Mouse (Mus musculus) lung, embryonic 15.5 days (tissue): ENCODE data around the gene Ace3. TPM values are rescaled to one million over a fixed set of nuclear protein-coding genes. Genes with fewer than 3 reads are reported as not detected.

Source experiments
- ATAC-seq: fragments of 200-750 bp; cut with Nextera tagmentation; 2 replicates; pipeline ENCODE4 v1.8.0; 2017; ENCODE audit warnings: moderate number of reproducible peaks, borderline replicate concordance; ENCODE audit not compliant: low FRiP score, low TSS enrichment; ENCODE audit errors: extremely low read depth
- H3K27ac ChIP-seq: fragments of 300-500 bp; sonication (generic); 2 replicates; pipeline ENCODE4 v1.5.1; 2015; ENCODE audit warnings: moderate library complexity, mild to moderate bottlenecking, inconsistent platforms
- H3K27me3 ChIP-seq: fragments of 300-500 bp; sonication (generic); 2 replicates; pipeline ENCODE4 v1.6.1; 2015; ENCODE audit warnings: inconsistent platforms
- H3K36me3 ChIP-seq: fragments of 300-500 bp; sonication (generic); 2 replicates; pipeline ENCODE4 v1.6.1; 2015; ENCODE audit warnings: inconsistent platforms
- H3K4me1 ChIP-seq: fragments of 300-500 bp; sonication (generic); 2 replicates; pipeline ENCODE4 v1.6.1; 2015; ENCODE audit warnings: inconsistent platforms
- H3K4me2 ChIP-seq: fragments of 300-500 bp; sonication (generic); 2 replicates; pipeline ENCODE4 v1.6.1; 2015; ENCODE audit warnings: inconsistent platforms, mild to moderate bottlenecking, moderate library complexity
- H3K4me3 ChIP-seq: fragments of 300-500 bp; sonication (generic); 2 replicates; pipeline ENCODE4 v1.5.1; 2015; ENCODE audit warnings: mild to moderate bottlenecking, inconsistent platforms
- H3K9ac ChIP-seq: fragments of 300-500 bp; sonication (generic); 2 replicates; pipeline ENCODE4 v1.6.1; 2015; ENCODE audit warnings: inconsistent platforms
- H3K9me3 ChIP-seq: fragments of 300-500 bp; sonication (generic); 2 replicates; pipeline ENCODE4 v1.6.1; 2016; ENCODE audit warnings: inconsistent platforms
- WGBS: fragments of 180-500 bp; shearing (Covaris S2); methylation state at CpG from one replicate; pipeline ENCODE4 v1.1.7; 2015; 5-methylcytosine and 5-hydroxymethylcytosine counted together
- polyA plus RNA-seq: library from polyadenylated mRNA; unstranded; fragments of >200 nt; fragmentation: Nextera tagmentation; extraction: Ambion mirVana; gene quantifications from 2 replicates; pipeline ENCODE4 v1.2.1, GENCODE M21; 2015

Ace3 gene
- polyA plus RNA-seq, 1 experiment from 2014 or later: 0.36 TPM

GRCm38 (mm10) chr11:105958566-105958965 lies 35.9 kb upstream of the Ace3 start:
- Histone ChIP-seq H3K9ac (no peak overlapping the region), H3K4me1 (peaks cover 16% of the 10 kb centered on the region), H3K9me3 (no peaks in the 10 kb centered on the region), H3K4me2 (no peak overlapping the region), H3K27ac (0 out of 2 replicates have a peak overlapping the region, but pooled peaks have one; percentile 23), H3K4me3 (no peak overlapping the region), H3K36me3 (no peaks in the 10 kb centered on the region), H3K27me3 (no peaks in the 10 kb centered on the region)
- no peak for ATAC-seq
- WGBS: 28% methylated on average over 1 of the region's 1 CpGs

DNA sequence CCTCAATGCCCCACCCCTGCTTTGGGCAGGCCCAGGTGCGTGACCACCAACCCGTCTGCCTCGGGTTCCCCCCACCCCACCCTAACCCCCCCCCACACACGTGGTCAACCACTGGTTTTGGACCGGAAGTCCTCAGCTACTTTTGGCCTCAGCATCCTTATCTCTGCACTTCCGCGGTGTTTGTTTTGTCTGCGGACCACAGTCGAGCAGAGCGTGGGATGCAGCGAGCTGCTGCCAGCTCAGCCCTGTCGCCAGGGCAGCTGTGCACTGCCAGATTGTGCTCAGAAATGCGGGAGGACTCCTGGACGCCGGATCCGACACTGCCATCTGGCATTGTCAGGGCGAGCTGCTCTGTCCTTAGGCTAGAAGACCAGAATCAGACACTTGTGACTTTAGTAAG lies 35.1 kb upstream of the Ace3 start:
- H3K27ac ChIP-seq: no peak overlapping the region
- H3K9me3 ChIP-seq: no peaks in the 10 kb centered on the region
- 5% methylated on average over 17 of the region's 17 CpGs for WGBS
- H3K4me2 ChIP-seq: peak overlapping the region; percentile 26
- peaks cover 16% of the 10 kb centered on the region for H3K4me1 ChIP-seq
- H3K4me3 ChIP-seq: no peak overlapping the region
- no peak overlapping the region for H3K9ac ChIP-seq
- H3K27me3 ChIP-seq: no peaks in the 10 kb centered on the region
- no peak for ATAC-seq
- no peaks in the 10 kb centered on the region for H3K36me3 ChIP-seq

DNA sequence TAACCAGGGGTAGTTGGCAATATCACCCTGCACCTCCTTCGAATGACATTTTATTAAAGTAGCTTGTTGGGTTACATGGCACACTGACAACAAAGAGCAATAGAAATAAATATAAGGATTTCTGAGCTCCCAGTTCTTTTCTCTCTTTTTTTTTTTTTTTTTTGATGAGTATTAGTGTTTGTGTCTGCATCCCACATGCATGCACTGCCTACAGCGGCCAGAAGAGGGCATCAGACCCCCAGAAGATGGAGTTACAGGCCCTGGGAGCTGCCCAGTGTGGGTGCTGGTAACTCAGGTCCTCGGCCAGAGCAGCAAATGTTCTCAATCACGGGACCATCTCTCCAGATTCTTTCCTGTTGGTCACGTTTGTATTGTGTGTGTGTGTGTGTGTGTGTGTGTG lies 29.8 kb upstream of the Ace3 start:
- no peak overlapping the region for H3K4me3 ChIP-seq
- H3K9ac ChIP-seq: no peak overlapping the region
- no peak overlapping the region for H3K27ac ChIP-seq
- no peak for ATAC-seq
- H3K4me1 ChIP-seq: peaks cover 17% of the 10 kb centered on the region
- no peaks in the 10 kb centered on the region for H3K9me3 ChIP-seq
- H3K4me2 ChIP-seq: no peak overlapping the region
- H3K36me3 ChIP-seq: no peaks in the 10 kb centered on the region
- H3K27me3 ChIP-seq: peaks cover 32% of the 10 kb centered on the region
- 65% methylated on average over 5 of the region's 5 CpGs for whole genome bisulfite sequencing

- Histone ChIP-seq H3K4me1 (peaks cover 14% of the 10 kb centered on the region), H3K4me3 (no peak overlapping the region), H3K9me3 (no peaks in the 10 kb centered on the region), H3K9ac (no peak overlapping the region), H3K27ac (no peak overlapping the region), H3K36me3 (no peaks in the 10 kb centered on the region), H3K27me3 (peaks cover 32% of the 10 kb centered on the region), H3K4me2 (no peak overlapping the region)
- 61% methylated on average over 4 of the region's 4 CpGs for WGBS
- ATAC-seq: no peak
Measured at GRCm38 (mm10) chr11:105966288-105966687, 28.2 kb upstream of the Ace3 start.

- peaks cover 14% of the 10 kb centered on the region for H3K4me1 ChIP-seq
- peak within 1 kb of the TSS; percentile 95 for H3K4me2 ChIP-seq
- peak within 1 kb of the TSS; percentile 49 for H3K9ac ChIP-seq
- peak; percentile 62 for ATAC-seq
- H3K9me3 ChIP-seq: no peaks in the 10 kb centered on the region
- no peaks in the 10 kb centered on the region for H3K36me3 ChIP-seq
- H3K27ac ChIP-seq: no peak within 1 kb of the TSS
- WGBS: under 1% methylated on average over 76 of the region's 76 CpGs
- H3K4me3 ChIP-seq: peak within 1 kb of the TSS; percentile 56
- peaks cover 32% of the 10 kb centered on the region for H3K27me3 ChIP-seq
Measured at GRCm38 (mm10) chr11:105967741-105968574, 26.5 kb upstream of the Ace3 start, which contains the start of gene Ace. Gene Ace, plus strand, starts transcription at chr11:105967945.

DNA sequence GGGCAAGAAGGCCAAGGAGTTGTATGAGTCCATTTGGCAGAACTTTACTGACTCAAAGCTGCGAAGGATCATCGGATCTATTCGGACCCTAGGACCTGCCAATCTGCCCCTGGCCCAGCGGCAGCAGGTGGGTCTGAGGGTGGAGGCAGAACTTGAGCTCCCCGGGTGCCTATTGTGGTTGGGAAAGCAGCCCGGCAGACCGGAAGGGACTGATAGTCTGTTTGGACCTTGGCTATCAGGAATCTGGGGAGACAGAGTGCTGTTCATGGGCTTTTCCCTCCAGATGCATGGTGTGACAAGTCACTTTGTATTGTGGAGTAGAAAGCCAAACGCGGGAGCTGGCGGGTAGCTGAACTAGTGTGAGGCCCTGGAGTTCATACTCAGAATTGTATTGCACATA lies 25.5 kb upstream of the Ace3 start:
- Histone ChIP-seq H3K9ac (no peak overlapping the region), H3K27ac (no peak overlapping the region), H3K4me3 (peak overlapping the region; percentile 56; the same call in 1 of the 2 replicates), H3K27me3 (peaks cover 32% of the 10 kb centered on the region), H3K4me1 (peaks cover 14% of the 10 kb centered on the region), H3K4me2 (peak overlapping the region; percentile 95), H3K36me3 (no peaks in the 10 kb centered on the region), H3K9me3 (no peaks in the 10 kb centered on the region)
- 49% methylated on average over 10 of the region's 10 CpGs for WGBS
- no peak for ATAC-seq

DNA sequence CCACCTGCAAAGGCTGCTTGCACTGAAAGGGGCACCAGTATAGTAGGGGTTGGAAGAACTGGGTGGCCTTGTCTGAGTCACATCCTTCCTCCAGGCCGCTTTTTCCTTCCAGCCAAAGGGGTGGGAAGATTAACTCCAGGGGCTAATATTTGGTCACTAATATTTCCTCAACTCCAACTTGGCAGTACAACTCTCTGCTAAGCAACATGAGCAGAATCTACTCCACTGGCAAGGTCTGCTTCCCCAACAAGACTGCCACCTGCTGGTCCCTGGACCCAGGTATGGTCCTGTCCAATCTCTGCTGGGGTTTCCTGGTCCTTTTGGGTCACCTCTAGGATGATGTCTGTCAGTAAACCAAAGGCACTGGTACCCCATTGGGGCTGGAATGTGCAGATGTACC lies 25.0 kb upstream of the Ace3 start:
- no peak overlapping the region for H3K27ac ChIP-seq
- H3K27me3 ChIP-seq: peaks cover 32% of the 10 kb centered on the region
- H3K4me3 ChIP-seq: no peak overlapping the region
- no peak overlapping the region for H3K9ac ChIP-seq
- no peaks in the 10 kb centered on the region for H3K9me3 ChIP-seq
- H3K36me3 ChIP-seq: no peaks in the 10 kb centered on the region
- ATAC-seq: no peak
- H3K4me1 ChIP-seq: peaks cover 14% of the 10 kb centered on the region
- WGBS: 39% methylated on average over 1 of the region's 1 CpGs
- peak overlapping the region; percentile 95; the same call in 1 of the 2 replicates for H3K4me2 ChIP-seq

- H3K4me2 ChIP-seq: no peak overlapping the region
- H3K27me3 ChIP-seq: no peaks in the 10 kb centered on the region
- H3K4me3 ChIP-seq: no peak overlapping the region
- no peaks in the 10 kb centered on the region for H3K36me3 ChIP-seq
- no peak overlapping the region for H3K9ac ChIP-seq
- no peaks in the 10 kb centered on the region for H3K9me3 ChIP-seq
- no peak overlapping the region for H3K27ac ChIP-seq
- 78% methylated on average over 6 of the region's 6 CpGs for WGBS
- no peak for ATAC-seq
- H3K4me1 ChIP-seq: no peaks in the 10 kb centered on the region
Measured at GRCm38 (mm10) chr11:105974593-105974992, 19.9 kb upstream of the Ace3 start.

GRCm38 (mm10) chr11:105975050-105975449 lies 19.4 kb upstream of the Ace3 start:
- Histone ChIP-seq H3K4me1 (no peaks in the 10 kb centered on the region), H3K27me3 (no peaks in the 10 kb centered on the region), H3K36me3 (no peaks in the 10 kb centered on the region), H3K27ac (no peak overlapping the region), H3K4me3 (no peak overlapping the region), H3K9me3 (no peaks in the 10 kb centered on the region), H3K9ac (no peak overlapping the region), H3K4me2 (no peak overlapping the region)
- WGBS: 71% methylated on average over 3 of the region's 3 CpGs
- no peak for ATAC-seq

- Histone ChIP-seq H3K4me1 (no peaks in the 10 kb centered on the region), H3K4me2 (no peak overlapping the region), H3K36me3 (no peaks in the 10 kb centered on the region), H3K9me3 (no peaks in the 10 kb centered on the region), H3K4me3 (no peak overlapping the region), H3K9ac (no peak overlapping the region), H3K27me3 (no peaks in the 10 kb centered on the region), H3K27ac (no peak overlapping the region)
- 82% methylated on average over 5 of the region's 5 CpGs for WGBS
- no peak for ATAC-seq
Measured at GRCm38 (mm10) chr11:105975636-105976035, 18.8 kb upstream of the Ace3 start.

GRCm38 (mm10) chr11:105978232-105978631 lies 16.2 kb upstream of the Ace3 start:
- 76% methylated on average over 2 of the region's 2 CpGs for WGBS
- Histone ChIP-seq H3K4me2 (no peak overlapping the region), H3K36me3 (no peaks in the 10 kb centered on the region), H3K4me3 (no peak overlapping the region), H3K9me3 (no peaks in the 10 kb centered on the region), H3K9ac (no peak overlapping the region), H3K27ac (no peak overlapping the region), H3K27me3 (no peaks in the 10 kb centered on the region), H3K4me1 (no peaks in the 10 kb centered on the region)
- ATAC-seq: no peak

DNA sequence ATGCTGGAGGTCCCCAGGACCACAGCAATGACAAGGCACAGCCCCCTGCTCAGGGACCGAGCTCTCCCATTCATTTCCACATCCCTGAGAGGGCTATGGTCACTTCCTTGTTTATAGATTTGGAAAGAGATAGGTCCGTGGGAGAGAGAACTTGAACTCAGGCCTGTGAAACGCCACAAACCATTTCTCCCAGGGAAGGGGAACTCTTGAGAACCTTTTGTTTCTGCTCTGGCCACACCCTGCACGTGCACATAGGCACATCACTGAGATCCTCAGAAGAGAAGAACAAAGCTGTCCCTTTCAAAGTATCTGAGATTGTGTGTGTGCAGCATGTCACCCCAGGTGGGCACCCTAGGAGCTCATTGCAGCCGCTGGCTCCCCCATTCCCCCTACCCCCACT lies 15.8 kb upstream of the Ace3 start:
- Histone ChIP-seq H3K4me2 (no peak overlapping the region), H3K27ac (no peak overlapping the region), H3K4me1 (no peaks in the 10 kb centered on the region), H3K36me3 (no peaks in the 10 kb centered on the region), H3K9me3 (no peaks in the 10 kb centered on the region), H3K4me3 (no peak overlapping the region), H3K27me3 (no peaks in the 10 kb centered on the region), H3K9ac (no peak overlapping the region)
- no peak for ATAC-seq
- 50% methylated on average over 5 of the region's 5 CpGs for WGBS
